Mouse (Mus musculus): ENCODE measurements at regions not wholly inside any gene's neighbourhood (a gene's known extent, or its start where the extent isn't known, plus 50 kb on each side); places are given as distances from the start of the nearest gene placed in this dataset.

DNA sequence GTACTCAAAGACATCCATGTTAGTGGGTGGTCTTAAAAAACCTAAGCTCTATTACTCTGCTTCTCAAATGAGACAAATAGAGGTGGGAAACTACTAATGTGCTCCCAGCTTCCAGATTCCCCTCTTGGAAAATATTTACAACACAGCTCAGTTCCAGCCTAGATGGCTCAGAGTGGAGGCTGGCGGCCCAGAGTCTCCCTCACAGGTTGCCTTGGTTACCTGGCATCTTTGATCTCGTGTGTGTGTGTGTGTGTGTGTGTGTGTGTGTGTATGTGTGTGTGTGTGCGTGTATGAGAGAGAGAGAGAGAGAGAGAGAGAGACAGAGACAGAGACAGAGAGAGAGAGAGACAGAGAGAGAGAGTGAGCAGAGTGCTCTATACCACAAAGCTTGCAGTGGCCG, 82.2 kb downstream of the E030025P04Rik start:
- no peak overlapping the region for H3K4me2 ChIP-seq
- 62% methylated on average over 4 of the region's 4 CpGs for WGBS
- H3K4me3 ChIP-seq (replicated peaks) = no peak overlapping the region
- ATAC-seq (ENCODE audit: insufficient read depth, low FRiP score, low read depth) = no peak
- no peaks in the 10 kb centered on the region for H3K36me3 ChIP-seq
- H3K4me1 ChIP-seq = no peaks in the 10 kb centered on the region
- H3K27ac ChIP-seq = no peak overlapping the region
- no peak overlapping the region for H3K9ac ChIP-seq
- H3K27me3 ChIP-seq (replicated peaks) = no peaks in the 10 kb centered on the region
- H3K9me3 ChIP-seq = no peaks in the 10 kb centered on the region

DNA sequence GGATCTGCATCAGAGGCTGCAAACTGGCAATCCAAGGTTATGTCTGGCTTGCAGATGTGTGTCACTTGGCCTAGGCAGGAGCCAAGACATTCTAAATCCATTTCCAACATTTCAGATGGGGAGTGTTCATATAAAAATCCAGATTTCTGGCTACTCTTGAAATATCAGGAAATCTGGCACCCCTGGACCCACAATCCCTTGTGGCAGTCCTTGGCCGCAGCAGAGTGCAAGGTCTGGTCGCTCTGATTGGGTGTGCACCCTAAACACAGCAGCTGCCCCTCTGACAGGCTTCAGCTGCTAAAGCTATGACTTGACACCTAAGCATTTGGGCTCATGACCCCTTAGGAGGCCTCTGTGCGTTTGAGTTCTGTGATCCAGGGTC, 83.7 kb downstream of the E030025P04Rik start:
- no peak overlapping the region for H3K4me2 ChIP-seq
- ATAC-seq (ENCODE audit: insufficient read depth, low FRiP score, low read depth) = no peak
- no peaks in the 10 kb centered on the region for H3K9me3 ChIP-seq
- no peak overlapping the region for H3K4me3 ChIP-seq (replicated peaks)
- no peaks in the 10 kb centered on the region for H3K36me3 ChIP-seq
- no peak overlapping the region for H3K9ac ChIP-seq
- no peaks in the 10 kb centered on the region for H3K4me1 ChIP-seq
- H3K27ac ChIP-seq = no peak overlapping the region
- no peaks in the 10 kb centered on the region for H3K27me3 ChIP-seq (replicated peaks)
- WGBS = 56% methylated on average over 3 of the region's 3 CpGs

DNA sequence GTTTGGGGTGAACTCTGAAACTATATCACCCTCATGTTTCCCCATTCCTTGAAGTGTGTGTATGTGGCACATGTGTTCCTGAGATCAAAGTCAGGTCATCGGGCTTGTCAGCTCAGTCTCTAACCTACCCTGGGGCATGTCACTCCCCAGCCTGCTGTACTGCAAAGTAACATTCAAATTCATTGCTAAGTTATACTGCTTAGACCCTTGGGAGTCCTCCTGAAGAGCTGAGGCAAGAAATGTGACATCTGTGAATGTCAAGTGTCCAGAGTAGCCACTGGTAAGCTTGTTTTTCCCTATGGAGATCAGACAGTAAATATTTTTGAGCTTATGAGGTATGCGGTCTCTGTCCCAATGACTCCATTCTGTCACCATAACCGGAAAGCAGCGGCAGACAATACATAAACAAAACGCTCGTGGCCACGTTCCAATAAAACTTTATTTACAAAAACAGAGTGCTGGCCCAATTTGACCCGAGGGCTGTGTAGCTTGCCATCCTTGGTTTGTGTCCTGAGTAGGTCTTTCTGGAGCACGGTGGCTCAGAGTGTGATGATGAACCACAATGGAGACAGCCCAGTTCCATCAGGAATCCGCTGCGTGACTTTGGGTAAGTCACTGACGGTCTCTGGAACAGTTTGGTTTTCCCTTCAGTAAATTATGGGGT, 84.2 kb downstream of the E030025P04Rik start:
- H3K27ac ChIP-seq = no peak overlapping the region
- no peak overlapping the region for H3K4me3 ChIP-seq (replicated peaks)
- no peak overlapping the region for H3K4me2 ChIP-seq
- no peaks in the 10 kb centered on the region for H3K27me3 ChIP-seq (replicated peaks)
- no peaks in the 10 kb centered on the region for H3K36me3 ChIP-seq
- no peaks in the 10 kb centered on the region for H3K4me1 ChIP-seq
- no peaks in the 10 kb centered on the region for H3K9me3 ChIP-seq
- no peak for ATAC-seq (ENCODE audit: insufficient read depth, low FRiP score, low read depth)
- no peak overlapping the region for H3K9ac ChIP-seq
- WGBS = 83% methylated on average over 12 of the region's 12 CpGs

DNA sequence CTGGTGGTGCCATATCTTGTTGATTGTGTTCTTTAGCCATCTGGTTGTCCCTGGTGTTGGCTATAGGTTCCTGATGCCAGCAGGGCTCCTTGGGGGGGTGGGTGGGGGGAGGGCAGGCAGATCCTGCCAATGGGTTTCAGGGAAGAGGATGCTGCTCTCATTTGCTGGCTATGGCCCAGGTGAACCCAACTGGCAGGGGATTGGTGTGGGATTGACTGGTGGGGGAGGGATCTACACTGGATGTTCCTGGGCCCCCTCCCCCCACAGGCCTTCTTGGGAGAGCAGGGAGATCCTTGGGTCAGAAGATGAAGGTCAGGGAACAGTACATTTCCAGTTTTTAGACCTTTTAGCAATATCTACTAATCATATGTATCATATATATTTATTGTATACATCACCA, 86.1 kb downstream of the E030025P04Rik start:
- Histone ChIP-seq H3K27ac (no peak overlapping the region), H3K36me3 (no peaks in the 10 kb centered on the region), H3K27me3 (replicated peaks) (no peaks in the 10 kb centered on the region), H3K9ac (no peak overlapping the region), H3K4me1 (no peaks in the 10 kb centered on the region), H3K4me2 (no peak overlapping the region), H3K4me3 (replicated peaks) (no peak overlapping the region), H3K9me3 (no peaks in the 10 kb centered on the region)
- ATAC-seq (ENCODE audit: insufficient read depth, low FRiP score, low read depth) = no peak

DNA sequence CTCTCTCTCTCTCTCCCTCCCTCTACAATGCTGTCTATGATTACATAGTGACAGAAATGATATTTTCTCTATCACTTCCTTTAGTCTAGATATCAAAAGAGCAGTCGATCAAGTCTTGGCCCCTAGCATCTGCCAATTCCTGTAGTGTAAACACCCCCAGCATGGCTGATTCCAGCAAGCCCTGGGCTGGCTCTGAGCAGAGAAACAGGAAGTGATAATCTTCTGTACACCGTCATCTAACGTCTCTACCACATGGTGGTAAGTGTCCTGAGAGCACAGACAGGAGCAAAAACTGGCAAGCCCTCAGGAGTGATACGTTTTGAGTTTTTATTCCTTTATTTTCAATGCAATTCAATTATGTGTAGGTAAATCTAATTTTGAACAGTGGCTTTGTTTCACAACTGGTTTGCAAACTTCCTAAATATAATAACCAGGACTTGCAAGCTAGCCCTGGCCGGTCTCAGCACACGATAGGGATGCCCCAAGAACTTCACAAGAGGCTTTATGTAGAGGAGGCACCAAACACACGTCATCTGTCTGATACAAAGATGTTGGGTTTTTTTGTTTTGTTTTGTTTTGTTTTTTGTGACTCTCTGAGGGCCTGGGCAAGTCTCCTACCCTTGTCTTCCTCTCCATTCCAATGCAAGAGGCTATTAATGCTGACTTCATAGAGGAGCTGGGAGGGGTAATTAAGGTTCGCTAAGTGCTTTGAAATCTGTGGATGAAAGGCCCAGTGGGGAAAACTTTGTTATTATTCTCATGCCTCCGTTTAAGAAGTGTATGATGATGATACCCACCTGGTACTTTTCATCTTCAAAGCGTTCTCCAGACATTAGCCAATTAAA, 95.7 kb downstream of the E030025P04Rik start:
- H3K4me1 ChIP-seq = no peaks in the 10 kb centered on the region
- H3K27me3 ChIP-seq (replicated peaks) = no peaks in the 10 kb centered on the region
- no peak overlapping the region for H3K9ac ChIP-seq
- no peaks in the 10 kb centered on the region for H3K36me3 ChIP-seq
- ATAC-seq (ENCODE audit: insufficient read depth, low FRiP score, low read depth) = no peak
- no peak overlapping the region for H3K27ac ChIP-seq
- no peaks in the 10 kb centered on the region for H3K9me3 ChIP-seq
- 58% methylated on average over 10 of the region's 10 CpGs for WGBS
- no peak overlapping the region for H3K4me3 ChIP-seq (replicated peaks)
- no peak overlapping the region for H3K4me2 ChIP-seq

DNA sequence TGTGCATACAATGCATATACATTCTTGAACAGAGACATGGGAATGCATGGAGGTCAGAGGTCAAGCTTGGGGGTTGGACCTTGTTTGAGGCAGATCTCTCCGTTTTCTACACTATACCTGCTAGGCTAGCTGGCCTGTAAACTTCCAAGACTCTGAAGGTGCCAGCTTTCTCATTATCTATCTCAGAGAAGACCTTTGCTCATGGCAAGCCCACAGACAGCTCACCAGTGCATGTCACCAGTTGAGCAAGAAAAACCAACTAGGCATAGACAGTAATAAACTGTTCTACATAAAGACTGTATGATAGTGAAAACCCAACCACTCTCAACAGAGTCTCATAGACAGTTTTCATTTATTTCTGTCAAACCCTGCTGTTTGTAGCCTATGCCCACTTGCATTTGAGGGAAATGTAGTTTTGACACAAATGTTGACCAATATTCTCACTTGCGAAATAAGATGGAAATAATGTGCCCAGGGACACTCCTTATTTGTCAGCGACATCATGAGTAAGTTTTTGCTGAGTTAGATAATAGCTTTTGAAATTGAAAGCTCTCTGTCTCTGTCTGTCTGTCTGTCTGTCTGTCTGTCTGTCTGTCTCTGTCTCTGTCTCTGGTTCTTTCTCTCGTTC, 96.6 kb downstream of the E030025P04Rik start:
- 85% methylated on average over 4 of the region's 4 CpGs for WGBS
- Histone ChIP-seq H3K4me3 (replicated peaks) (no peak overlapping the region), H3K9me3 (no peaks in the 10 kb centered on the region), H3K4me1 (no peaks in the 10 kb centered on the region), H3K9ac (no peak overlapping the region), H3K27me3 (replicated peaks) (no peaks in the 10 kb centered on the region), H3K27ac (no peak overlapping the region), H3K36me3 (no peaks in the 10 kb centered on the region), H3K4me2 (no peak overlapping the region)
- no peak for ATAC-seq (ENCODE audit: insufficient read depth, low FRiP score, low read depth)

DNA sequence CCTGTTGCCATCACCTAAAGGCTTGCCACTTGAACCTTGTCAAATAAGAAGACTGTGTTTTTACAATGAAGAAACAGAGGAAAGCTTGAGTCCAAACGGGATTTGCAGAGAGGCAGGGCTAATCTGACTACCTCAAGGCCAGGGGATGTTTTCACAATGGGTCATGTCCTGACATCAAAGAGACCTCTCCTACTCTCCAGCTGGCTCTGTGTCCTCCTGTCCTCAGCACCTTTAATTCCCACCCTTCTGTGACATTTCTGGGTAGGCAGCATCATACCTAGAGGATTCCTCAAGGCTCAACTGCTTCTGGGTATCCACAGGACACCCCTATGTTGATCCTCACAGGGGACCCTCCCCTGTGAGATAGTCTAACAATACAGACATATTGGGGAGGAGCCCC, 97.7 kb downstream of the E030025P04Rik start:
- H3K9me3 ChIP-seq = no peaks in the 10 kb centered on the region
- no peaks in the 10 kb centered on the region for H3K4me1 ChIP-seq
- no peak for ATAC-seq (ENCODE audit: insufficient read depth, low FRiP score, low read depth)
- H3K27ac ChIP-seq = no peak overlapping the region
- no peak overlapping the region for H3K4me2 ChIP-seq
- H3K4me3 ChIP-seq (replicated peaks) = no peak overlapping the region
- H3K9ac ChIP-seq = no peak overlapping the region
- no peaks in the 10 kb centered on the region for H3K36me3 ChIP-seq
- no peaks in the 10 kb centered on the region for H3K27me3 ChIP-seq (replicated peaks)
- WGBS = 15% methylated on average over 1 of the region's 1 CpGs

DNA sequence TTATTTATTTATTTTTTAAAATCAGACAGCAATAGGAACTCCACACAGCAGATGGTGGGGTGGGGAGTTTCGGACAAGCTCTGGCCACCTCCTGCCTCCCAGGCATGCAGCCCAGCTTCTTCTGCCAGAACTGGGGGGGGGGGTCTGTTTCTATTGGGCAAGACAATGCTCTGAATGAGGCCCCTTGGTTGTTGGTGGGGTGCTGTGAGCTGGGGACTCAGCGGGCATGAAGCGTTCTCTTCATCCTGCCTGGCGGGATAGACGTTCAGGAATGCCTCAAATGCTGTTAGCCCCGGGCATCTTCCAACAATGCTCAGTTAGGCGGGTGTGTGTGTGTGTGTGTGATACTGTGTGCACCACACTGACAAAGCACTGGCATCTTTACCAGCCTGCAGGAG, 103.7 kb downstream of the E030025P04Rik start:
- no peak for ATAC-seq (ENCODE audit: insufficient read depth, low FRiP score, low read depth)
- no peaks in the 10 kb centered on the region for H3K36me3 ChIP-seq
- H3K9me3 ChIP-seq = no peaks in the 10 kb centered on the region
- no peaks in the 10 kb centered on the region for H3K27me3 ChIP-seq (replicated peaks)
- H3K9ac ChIP-seq = no peak overlapping the region
- 79% methylated on average over 7 of the region's 7 CpGs for WGBS
- H3K4me3 ChIP-seq (replicated peaks) = no peak overlapping the region
- no peak overlapping the region for H3K4me2 ChIP-seq
- no peaks in the 10 kb centered on the region for H3K4me1 ChIP-seq
- no peak overlapping the region for H3K27ac ChIP-seq

DNA sequence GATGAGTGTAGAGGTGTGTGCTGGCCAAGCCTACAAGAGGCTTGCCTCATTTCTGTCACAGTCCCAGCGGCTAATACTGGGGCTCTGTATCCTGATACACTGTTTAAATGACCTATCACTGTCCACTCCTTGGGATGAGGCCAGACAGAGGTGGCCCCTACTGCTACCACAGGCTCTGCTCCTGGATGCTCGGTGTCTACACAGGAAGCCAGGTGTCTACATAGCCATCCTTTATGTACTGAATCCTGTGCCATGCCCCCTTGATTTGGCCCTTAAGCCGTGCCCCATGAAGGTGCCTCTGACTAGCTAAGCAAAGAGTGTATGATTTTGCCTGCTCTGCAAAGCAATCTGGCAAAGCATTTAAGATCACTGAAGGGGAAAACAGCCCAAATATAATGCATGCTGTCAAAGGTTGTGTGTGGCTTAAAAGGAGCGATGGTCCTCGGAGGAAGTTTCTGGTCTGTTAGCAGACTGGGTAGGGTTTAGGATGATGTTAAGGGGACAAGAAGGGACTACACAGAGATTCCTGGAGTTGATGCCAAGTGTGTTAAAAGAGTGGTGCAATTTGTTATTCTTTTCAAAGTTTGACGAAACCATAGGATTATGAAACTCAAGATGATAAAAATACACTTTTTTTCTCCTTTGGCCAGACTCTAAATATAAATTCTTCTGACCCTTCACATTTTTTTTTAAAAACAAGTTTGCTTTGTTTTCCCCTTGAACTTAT, 104.2 kb downstream of the E030025P04Rik start:
- Histone ChIP-seq H3K9ac (no peak overlapping the region), H3K4me2 (no peak overlapping the region), H3K9me3 (no peaks in the 10 kb centered on the region), H3K27me3 (replicated peaks) (no peaks in the 10 kb centered on the region), H3K4me1 (no peaks in the 10 kb centered on the region), H3K36me3 (no peaks in the 10 kb centered on the region), H3K4me3 (replicated peaks) (no peak overlapping the region), H3K27ac (no peak overlapping the region)
- 74% methylated on average over 6 of the region's 6 CpGs for WGBS
- no peak for ATAC-seq (ENCODE audit: insufficient read depth, low FRiP score, low read depth)

DNA sequence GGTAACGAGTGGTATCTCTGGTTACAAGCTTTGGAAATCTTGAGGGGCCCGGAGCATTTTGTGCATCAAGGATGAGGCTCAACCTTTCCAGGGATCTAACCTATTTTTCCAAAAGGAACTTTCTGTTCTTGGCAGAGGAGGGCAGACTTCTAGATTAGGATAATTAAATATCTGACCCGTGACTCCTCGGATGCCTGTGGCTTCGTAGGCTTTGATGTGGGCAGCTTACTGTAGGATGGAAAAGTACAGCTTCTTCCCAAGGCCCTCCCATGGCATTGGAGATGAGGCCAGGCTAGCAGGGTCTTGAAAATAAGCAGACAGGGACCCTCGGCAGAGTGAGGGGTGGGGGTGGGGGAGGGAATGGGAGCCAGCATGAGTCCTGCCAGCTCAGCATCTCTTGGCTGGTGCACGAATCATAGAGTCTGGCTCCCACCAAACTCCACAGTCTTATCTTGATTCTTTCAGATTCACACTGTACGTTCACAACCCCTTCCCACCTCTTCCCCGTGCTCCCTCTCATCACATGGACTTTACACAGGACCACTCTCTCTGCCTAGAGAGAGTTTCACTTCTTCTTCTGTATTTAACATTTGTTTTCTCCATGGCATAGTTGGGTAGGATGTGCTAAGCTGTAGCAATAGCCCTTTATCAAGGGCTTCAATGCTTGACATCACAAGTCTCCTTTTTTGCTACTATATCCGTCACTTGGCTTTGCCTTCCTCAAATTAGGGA, 104.9 kb downstream of the E030025P04Rik start:
- H3K4me3 ChIP-seq (replicated peaks) = no peak overlapping the region

DNA sequence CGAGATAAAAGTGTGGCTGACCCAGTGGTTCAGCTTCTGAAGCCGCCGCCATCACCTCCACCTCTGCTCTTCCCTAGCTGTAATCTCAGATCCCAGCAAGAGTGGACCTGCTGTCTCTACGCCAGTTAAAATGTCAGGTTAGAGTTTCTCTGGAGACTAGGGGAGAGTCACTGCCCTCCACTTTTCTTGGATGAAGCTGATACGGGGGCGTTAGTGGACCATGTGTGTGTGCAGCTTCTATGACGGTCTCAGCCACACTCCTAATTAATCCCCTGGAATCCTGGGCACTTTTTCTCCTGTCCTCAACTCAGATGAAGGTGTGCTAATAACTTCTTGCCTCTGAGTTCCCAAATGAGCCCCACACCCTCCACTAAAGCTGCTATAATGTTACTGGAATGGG, 106.0 kb downstream of the E030025P04Rik start:
- no peak overlapping the region for H3K4me2 ChIP-seq
- H3K36me3 ChIP-seq = no peaks in the 10 kb centered on the region

More for the DNA sequence above, 104.9 kb downstream of the E030025P04Rik start:
- 75% methylated on average over 10 of the region's 10 CpGs for WGBS
- Histone ChIP-seq H3K4me2 (no peak overlapping the region), H3K4me1 (no peaks in the 10 kb centered on the region), H3K9me3 (no peaks in the 10 kb centered on the region), H3K36me3 (no peaks in the 10 kb centered on the region), H3K27me3 (replicated peaks) (no peaks in the 10 kb centered on the region), H3K9ac (no peak overlapping the region), H3K27ac (no peak overlapping the region)
- no peak for ATAC-seq (ENCODE audit: insufficient read depth, low FRiP score, low read depth)

More for the DNA sequence above, 106.0 kb downstream of the E030025P04Rik start:
- 87% methylated on average over 7 of the region's 7 CpGs for WGBS
- H3K9me3 ChIP-seq = no peaks in the 10 kb centered on the region
- no peaks in the 10 kb centered on the region for H3K4me1 ChIP-seq
- no peak overlapping the region for H3K9ac ChIP-seq
- H3K4me3 ChIP-seq (replicated peaks) = no peak overlapping the region
- H3K27ac ChIP-seq = no peak overlapping the region
- ATAC-seq (ENCODE audit: insufficient read depth, low FRiP score, low read depth) = no peak
- H3K27me3 ChIP-seq (replicated peaks) = no peaks in the 10 kb centered on the region

Measured in stomach, embryonic 15.5 days (tissue).